Mouse (Mus musculus) adipocyte (in vitro differentiated cells): ENCODE measurements around the gene Myadml2.

Experiments used
- DNase-seq: peaks from one replicate; pipeline ENCODE4 v3.0.0-alpha.2; 2016; ENCODE audit warnings: low spot score

Myadml2 gene

DNA sequence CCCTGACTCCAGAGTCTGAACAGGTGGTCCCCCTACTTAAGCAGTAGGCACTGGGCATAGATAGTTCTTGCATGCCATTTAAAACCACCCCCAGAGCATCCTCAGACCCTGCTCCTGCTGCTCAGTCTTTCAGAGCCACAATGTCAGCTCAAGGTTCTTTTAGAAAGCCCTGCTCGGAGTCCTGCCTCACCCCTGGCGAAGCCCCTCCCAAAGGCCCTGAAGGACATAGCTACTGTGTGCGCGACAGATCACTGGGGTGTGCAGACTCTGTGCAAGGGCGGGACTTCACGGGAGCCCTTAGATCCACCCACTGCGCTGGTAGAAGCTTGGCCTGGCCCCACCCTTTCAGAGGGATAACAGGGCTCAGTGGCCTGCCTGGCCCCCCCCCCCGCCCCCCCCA lies 38.7 kb downstream of the Myadml2 start:
- no peak for DNase-seq

DNA sequence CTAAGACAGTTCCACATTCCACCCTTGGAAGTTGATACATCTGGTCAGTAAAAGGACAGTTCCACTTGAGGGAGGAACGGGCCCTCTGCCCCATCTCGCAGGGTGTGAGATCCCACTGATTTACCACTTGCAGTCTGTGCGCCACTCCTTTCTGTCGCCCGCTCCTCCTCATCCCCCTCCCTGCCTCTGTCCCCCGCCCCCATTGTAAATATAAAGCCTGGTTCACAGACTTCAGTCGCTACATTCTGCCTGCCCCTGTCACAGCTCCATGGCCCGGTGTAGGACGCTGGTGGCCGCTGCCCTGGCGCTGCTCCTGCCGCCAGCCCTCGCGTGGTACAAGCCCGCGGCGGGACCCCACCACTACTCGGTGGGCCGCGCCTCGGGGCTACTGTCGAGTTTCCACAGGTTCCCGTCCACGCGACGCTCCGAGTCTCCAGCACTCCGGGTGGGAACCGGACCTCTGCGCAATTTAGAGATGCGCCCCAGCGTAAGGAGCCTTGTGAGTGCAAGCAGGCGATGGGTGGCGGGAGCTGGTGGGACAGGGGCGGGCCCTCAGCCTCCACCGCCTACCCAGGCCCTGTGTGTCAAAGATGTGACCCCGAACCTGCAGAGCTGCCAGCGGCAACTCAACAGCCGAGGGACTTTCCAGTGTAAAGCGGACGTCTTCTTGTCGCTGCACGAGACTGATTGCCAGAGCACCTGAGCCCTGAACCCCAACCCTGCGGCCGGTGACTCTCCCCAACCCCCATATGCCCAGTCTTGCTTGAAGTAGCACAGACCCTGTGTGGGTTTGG lies 39.5 kb downstream of the Myadml2 start, which contains the start of gene Npb:
TSS of gene Npb (plus strand) at position 237 of the 794 bp plus-strand sequence.
- no peak for DNase-seq

DNA sequence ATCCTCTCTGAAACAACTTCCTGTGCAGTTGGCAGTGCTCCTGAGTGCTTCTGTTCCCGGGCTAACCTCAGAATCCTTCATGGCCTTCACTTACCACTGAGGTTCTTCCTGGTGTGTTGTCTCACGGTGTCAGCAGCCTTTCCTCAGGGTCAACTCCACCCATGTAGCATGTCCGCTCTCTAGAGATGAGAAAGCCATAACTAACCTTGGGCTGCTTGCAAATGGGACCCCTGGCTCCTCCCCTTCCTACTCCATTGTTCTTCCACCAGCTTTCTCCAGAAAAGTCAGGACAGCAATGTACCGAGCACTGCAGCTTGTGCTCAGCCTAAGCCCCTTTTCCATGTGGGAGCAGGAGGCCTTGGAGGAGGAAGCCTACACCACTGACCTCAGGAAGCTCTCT lies 41.2 kb downstream of the Myadml2 start:
- no peak for DNase-seq

DNA sequence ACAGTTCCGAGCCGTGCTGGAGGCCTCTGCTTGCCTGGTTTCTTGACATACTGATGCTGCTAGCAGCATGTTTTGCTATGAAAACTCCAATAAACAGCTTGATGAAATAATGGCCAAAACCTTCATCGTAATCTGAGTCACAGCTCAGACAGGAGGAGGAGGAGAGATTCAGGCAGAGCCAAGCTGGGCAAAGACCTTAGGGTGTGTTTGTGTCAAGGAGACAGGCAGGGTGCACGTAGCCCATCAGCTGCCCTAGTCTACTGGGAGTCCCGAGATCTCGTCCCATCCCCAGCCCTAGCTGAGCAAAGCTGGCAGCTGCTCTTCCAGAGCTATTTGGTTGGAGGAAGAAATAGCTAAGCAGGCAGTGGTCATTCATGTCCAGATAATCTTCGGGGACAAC lies 42.3 kb downstream of the Myadml2 start:
- no peak for DNase-seq

DNA sequence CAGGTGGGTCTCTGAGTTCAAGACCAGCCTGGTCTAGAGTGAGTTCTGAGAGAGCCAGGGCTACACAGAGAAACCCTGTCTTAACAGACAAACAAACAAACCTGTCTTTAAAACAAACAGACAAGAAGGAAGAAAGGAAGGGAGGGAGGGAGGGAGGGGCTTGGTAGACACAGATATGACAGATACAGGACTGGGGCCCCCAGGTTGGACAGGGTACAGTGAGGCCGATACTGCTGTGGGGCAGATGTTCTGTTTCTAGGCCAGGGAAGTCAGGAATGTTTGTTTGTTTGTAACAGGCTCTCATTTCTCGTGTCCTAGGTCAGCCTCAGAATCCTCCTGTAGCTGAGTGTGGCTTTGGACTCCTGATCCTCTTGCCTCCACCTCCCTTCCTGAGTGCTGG lies 44.4 kb downstream of the Myadml2 start:
- DNase-seq = no peak

DNA sequence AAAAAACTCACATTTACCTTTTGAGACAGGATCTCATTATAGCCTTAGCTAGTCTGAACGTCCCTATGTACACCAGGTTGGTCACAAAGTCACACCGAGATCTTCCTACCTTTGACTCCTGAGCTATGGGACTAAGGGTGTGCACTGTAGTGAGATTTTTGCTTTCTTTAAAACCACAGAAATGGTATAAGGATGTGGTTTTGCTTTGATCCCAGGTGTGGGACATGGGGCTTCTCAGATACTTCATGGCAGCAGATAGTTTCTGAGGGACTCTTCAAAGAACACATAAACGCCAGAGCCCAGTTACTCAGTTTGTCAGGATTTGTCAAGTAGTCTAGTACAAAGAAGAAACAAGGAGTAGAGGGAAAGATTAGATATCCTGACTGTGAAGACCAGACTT lies 47.2 kb downstream of the Myadml2 start:
- no peak for DNase-seq

DNA sequence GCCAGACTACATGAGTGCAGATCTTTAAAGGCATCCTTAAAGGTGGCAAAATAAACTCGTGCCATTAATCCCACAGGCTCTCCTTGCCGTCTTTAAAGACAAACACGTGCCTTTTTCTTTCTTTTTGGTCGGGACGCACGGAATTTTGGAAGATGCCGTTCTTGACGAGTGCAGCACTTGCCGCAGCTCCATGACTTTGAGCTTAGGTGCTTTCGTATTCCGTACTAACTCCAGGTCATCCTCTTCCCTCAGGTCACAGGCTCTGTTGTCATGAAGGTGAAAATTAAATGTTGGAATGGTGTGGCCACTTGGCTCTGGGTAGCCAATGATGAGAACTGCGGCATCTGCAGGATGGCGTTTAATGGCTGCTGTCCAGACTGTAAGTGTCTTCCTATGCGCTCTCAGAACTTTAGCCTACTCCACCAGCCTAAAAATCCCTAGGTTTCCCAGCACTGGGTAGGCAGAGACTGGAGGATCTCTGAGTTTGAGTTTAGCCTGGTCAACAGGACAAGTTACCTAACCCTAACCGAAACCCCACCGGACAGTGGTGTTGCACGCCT lies 48.9 kb downstream of the Myadml2 start:
- DNase-seq = no peak

DNA sequence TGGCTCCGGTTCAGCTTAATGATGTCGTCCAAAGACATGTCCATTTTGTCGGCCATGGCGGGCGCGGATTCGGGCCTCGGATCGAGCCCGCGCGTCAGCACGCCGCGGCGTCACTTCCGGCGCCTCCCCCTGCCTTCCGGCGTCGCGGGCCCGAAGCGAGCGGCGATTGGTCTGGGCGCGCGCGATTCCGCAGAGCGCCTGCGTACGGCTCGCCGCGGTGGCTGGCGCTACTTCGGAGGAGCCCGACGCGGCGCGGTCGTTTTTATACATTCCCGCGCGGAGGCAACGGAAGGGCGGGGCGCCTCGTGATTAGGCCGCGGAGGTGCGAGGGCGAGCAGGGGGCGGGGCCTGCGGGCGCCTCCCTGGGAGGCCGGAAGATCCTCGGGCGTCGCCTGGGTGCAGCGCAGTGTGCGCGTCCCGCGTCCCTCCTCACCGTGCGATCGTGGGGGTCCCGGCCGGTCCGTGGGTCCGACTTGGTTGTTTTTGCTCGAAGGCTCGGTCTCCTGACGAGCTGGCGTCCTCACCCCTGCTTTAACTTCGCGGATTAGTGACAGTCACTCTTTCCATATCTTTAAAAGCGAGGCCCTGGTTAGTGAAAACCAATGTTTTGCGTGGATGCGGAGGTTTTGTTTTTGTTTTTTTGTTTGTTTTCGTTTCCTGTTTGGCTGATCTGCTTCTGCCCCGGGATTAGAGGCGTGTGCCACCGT lies 49.5 kb downstream of the Myadml2 start, which contains the start of the genes Alyref and Anapc11:
TSS of gene Alyref (minus strand) at position 83 of the 707 bp plus-strand sequence.
TSS of gene Anapc11 (plus strand) at position 139 of the 707 bp plus-strand sequence.
- DNase-seq = peak; percentile 94

DNA sequence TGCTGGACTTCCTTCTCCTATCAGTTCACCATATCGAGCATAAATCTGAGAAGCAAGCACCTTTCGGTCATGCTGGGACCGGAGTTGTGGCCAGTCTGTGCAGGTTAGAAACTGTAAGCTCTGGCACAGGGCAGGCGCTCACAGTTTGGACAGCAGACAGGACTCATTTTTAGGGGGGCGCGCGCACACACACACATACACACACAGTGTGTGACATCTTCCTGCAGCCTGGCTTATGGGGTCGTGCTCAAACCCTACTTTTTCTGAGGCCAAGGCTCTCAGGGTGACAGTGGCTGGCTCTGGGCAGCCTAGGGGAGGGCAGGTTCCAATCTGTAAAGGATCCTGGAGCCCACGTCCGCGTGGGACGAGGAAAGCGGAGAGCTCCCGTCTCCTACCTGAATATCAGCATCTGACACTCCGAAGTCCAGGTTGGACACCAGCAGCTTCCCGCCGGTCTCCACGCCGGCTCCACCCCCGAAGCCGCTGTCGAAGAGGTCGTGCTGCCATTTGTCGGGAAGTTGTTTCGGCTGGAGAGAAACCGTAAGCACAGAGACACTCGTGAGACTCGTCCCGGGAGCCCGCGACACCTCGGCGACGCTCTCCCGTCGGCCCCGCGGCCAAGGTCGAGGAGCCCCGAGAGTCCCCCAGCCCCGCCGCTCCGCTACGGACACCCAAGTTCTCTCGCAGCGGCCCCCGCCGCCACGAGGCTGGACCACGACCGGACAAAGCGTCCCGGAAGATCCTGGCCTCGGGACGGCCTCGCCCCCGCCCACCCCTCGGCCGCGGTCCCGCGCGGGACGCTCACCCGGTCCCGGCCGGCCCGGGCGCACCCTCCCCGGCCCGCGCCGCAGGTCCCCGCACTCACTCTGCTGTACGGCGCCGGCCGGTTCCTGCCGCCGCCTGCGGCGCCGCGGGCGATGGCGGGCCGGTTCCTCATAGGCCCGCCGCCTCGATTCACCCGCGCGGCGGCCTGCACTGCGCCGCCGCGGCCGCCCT lies 50.4 kb downstream of the Myadml2 start:
- DNase-seq = peak; percentile 37
